Mouse (Mus musculus) kidney, embryonic 16.5 days (tissue): ENCODE data around the gene Serinc2. TPM values are rescaled to one million over a fixed set of nuclear protein-coding genes. Genes with fewer than 3 reads are reported as not detected.

Experiments
- ATAC-seq: fragments of 200-750 bp; cut with Nextera tagmentation; 2 replicates; pipeline ENCODE4 v1.8.0; 2017; ENCODE audit warnings: moderate TSS enrichment; ENCODE audit not compliant: low FRiP score, low TSS enrichment
- H3K27ac ChIP-seq: fragments of 300-500 bp; sonication (generic); 2 replicates; pipeline ENCODE4 v1.5.1; 2014; ENCODE audit warnings: low read length
- H3K27me3 ChIP-seq: fragments of 300-500 bp; sonication (generic); 2 replicates; pipeline ENCODE4 v1.6.1; 2014; ENCODE audit warnings: low read length, control low read depth, mixed read lengths; ENCODE audit not compliant: insufficient read depth
- H3K36me3 ChIP-seq: fragments of 300-500 bp; sonication (generic); 2 replicates; pipeline ENCODE4 v1.6.1; 2014; ENCODE audit warnings: low read length, control low read depth, mixed read lengths; ENCODE audit not compliant: insufficient read depth
- H3K4me1 ChIP-seq: fragments of 300-500 bp; sonication (generic); 2 replicates; pipeline ENCODE4 v1.6.1; 2014; ENCODE audit warnings: low read length, control low read depth, mixed read lengths; ENCODE audit not compliant: insufficient read depth
- H3K4me2 ChIP-seq: fragments of 300-500 bp; sonication (generic); replicated peaks from 2 replicates; pipeline ENCODE4 v1.6.1; 2014; ENCODE audit warnings: low read depth, low read length
- H3K4me3 ChIP-seq: fragments of 300-500 bp; sonication (generic); 2 replicates; pipeline ENCODE4 v1.5.1; 2014; ENCODE audit warnings: mild to moderate bottlenecking, low read length
- H3K9ac ChIP-seq: fragments of 300-500 bp; sonication (generic); replicated peaks from 2 replicates; pipeline ENCODE4 v1.6.1; 2014; ENCODE audit warnings: low read length
- H3K9me3 ChIP-seq: fragments of 300-500 bp; sonication (generic); 2 replicates; pipeline ENCODE4 v1.6.1; 2016; ENCODE audit warnings: low read length, control low read depth
- WGBS: fragments of 180-500 bp; shearing (Covaris S2); extraction: QIAGEN DNeasy Blood & Tissue Kit; methylation state at CpG from one replicate; pipeline ENCODE4 v1.1.7; 2014; 5-methylcytosine and 5-hydroxymethylcytosine counted together
- polyA plus RNA-seq: library from polyadenylated mRNA; unstranded; fragments of >200 nt; fragmentation: Nextera tagmentation; extraction: Ambion mirVana; gene quantifications from 2 replicates; pipeline ENCODE4 v1.2.1, GENCODE M21; 2015

The Serinc2 gene
- polyA plus RNA-seq, 1 experiment from 2014 or later, result 58.6 TPM

DNA sequence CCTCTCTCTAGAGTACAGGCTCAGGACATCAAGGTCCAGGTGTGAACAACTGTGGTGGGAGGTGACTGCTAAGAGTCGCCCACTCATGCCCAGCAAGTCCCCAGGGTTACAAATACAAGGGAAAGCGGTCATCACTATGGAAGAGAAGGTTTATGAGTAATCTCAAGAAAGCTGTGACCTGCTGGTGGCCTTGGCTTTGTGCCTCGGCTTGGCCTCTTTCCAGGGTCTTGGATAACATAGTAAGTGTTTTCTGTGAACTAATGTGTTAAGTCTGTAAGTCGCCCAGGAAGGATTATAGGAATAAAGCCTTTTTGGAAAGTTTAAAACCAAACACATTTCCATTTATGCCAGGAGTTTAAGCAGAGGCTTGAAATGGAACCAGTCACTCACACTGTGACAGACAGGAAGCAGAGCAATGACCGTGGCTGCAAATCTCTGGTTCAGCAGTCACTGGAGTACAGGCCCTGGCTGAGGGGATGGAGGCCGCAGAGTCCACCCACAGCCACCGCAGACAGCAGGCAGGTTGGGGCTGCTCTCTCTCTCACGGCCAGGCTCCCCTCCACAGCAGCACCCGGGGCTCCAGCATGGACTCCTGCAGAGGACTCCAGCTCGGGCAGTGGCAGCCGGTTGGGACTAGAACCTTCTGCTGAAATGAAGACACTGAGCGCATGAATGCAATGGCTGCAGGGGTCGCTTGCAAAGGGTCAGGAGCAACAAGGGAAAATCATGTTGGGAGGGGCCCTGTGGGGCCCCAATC, 36.9 kb upstream of the Serinc2 start:
- 44% methylated on average over 13 of the region's 13 CpGs for WGBS
- H3K27ac ChIP-seq, result peak overlapping the region; percentile 74
- H3K9ac ChIP-seq, result no peak overlapping the region
- no peaks in the 10 kb centered on the region for H3K36me3 ChIP-seq
- H3K27me3 ChIP-seq, result no peaks in the 10 kb centered on the region
- no peak overlapping the region for H3K4me2 ChIP-seq
- ATAC-seq, result peak; percentile 55; the same call in 1 of the 2 replicates
- H3K9me3 ChIP-seq, result no peaks in the 10 kb centered on the region
- no peak overlapping the region for H3K4me3 ChIP-seq
- peaks cover 12% of the 10 kb centered on the region; the same call in 1 of the 2 replicates for H3K4me1 ChIP-seq

- Histone ChIP-seq H3K9ac (no peak overlapping the region), H3K4me3 (no peak overlapping the region), H3K36me3 (no peaks in the 10 kb centered on the region), H3K4me1 (peaks cover 17% of the 10 kb centered on the region), H3K27ac (no peak overlapping the region), H3K9me3 (no peaks in the 10 kb centered on the region), H3K27me3 (peaks cover 18% of the 10 kb centered on the region), H3K4me2 (no peak overlapping the region)
- 81% methylated on average over 4 of the region's 4 CpGs for WGBS
- no peak for ATAC-seq
Observed at GRCm38 (mm10) chr4:130313552-130313951, 34.5 kb upstream of the Serinc2 start.

DNA sequence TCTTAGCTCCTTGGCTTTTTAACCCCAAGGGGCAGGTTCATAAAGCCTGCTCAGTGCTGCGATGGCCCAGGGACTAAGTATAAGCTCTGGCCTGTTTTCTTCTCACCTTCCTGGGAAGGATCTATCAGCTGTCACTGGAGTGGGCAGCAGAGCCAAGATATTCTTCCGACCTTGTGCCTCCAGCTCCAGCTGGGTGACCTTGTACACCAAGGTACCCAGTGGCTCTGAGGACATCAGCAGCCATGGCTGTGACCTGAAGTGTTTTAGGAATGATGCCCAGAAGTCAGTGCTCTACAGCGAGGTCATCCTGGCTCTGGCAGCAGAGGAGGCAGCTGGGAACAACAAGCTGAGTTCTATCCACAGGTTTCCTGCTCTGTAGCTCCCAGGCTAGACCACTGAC, 33.5 kb upstream of the Serinc2 start:
- ATAC-seq, result no peak
- H3K4me3 ChIP-seq, result no peak overlapping the region
- no peak overlapping the region for H3K9ac ChIP-seq
- H3K4me1 ChIP-seq, result peaks cover 26% of the 10 kb centered on the region
- H3K27ac ChIP-seq, result no peak overlapping the region
- H3K36me3 ChIP-seq, result no peaks in the 10 kb centered on the region
- WGBS, result 86% methylated on average over 3 of the region's 3 CpGs
- peaks cover 27% of the 10 kb centered on the region for H3K27me3 ChIP-seq
- no peaks in the 10 kb centered on the region for H3K9me3 ChIP-seq
- H3K4me2 ChIP-seq, result no peak overlapping the region

DNA sequence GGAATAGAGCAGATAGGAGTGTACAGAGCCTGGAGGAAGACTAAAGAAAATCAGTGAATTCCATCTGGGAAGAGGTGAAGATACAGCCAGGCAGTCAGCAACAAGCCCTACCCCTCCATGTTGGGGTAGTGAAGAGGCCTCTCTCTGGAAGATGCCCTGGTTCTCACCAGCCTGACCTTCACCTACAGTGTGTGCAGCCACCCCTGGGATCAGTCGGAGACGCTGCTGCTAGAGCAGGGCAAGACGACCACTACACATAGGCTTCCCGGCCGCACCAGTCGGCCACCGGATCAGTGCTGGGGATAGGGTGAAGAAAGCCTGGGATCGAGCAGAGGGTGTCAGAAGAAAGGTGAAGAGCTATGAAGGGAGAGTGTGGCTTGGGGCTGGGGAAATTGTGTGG, 30.2 kb upstream of the Serinc2 start:
- Histone ChIP-seq H3K4me2 (peak overlapping the region; percentile 93), H3K4me3 (peak overlapping the region; percentile 53), H3K4me1 (peaks cover 18% of the 10 kb centered on the region), H3K9ac (peak overlapping the region; percentile 66), H3K9me3 (no peaks in the 10 kb centered on the region), H3K27ac (no peak overlapping the region), H3K27me3 (peaks cover 31% of the 10 kb centered on the region), H3K36me3 (no peaks in the 10 kb centered on the region)
- no peak for ATAC-seq
- 48% methylated on average over 8 of the region's 8 CpGs for WGBS

DNA sequence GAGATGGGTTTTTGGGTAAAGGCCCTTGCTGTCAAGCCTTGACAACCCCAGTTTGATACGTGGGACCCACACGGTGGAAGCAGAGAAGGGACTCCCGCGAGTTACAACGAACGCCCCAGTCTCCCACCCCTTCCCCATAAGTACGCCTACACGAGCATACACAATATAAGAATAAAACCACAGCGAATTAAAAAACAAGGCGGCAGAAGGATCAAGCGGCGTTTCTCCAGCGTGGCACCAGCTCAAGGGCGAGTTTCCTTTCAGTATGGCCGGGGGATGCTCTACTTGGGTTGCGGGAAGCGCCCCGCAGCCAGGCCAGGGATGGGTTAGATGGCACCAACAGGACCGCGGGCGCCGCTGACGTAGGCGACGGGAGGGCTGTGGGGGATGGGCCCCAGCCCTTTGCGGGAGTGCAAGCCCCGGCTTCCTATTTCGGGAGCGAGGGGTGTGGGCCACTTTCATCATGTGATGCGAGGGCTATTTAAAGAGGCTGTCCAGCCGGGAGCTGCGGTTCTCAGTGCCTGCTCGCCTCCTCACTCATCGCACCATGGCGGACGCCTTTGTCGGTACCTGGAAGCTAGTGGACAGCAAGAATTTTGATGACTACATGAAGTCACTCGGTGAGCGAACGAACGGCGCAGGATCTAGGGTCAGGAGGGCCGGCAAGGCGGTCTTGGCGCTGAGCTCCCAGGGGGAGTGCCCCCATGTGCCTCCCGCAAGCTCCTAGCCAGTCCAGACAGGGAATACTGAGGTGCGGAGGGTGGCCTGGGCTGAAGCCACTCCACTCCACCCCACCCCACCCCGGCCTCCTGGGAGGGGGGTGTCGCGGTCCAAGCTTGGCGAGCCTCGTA, 29.5 kb upstream of the Serinc2 start, which contains the start of the genes Fabp3 and Gm10570:
Fabp3 (plus strand) TSS at position 365 of the 851 bp plus-strand sequence.
Gm10570 (minus strand) TSS at position 444 of the 851 bp plus-strand sequence.
- Histone ChIP-seq H3K4me1 (peaks cover 18% of the 10 kb centered on the region), H3K4me3 (peak within 1 kb of the TSS; percentile 53), H3K4me2 (peak within 1 kb of the TSS; percentile 93), H3K9me3 (no peaks in the 10 kb centered on the region), H3K36me3 (no peaks in the 10 kb centered on the region), H3K27ac (peak within 1 kb of the TSS; percentile 82), H3K27me3 (peaks cover 31% of the 10 kb centered on the region), H3K9ac (peak within 1 kb of the TSS; percentile 66)
- under 1% methylated on average over 52 of the region's 52 CpGs for WGBS
- peak; percentile 43; the same call in 1 of the 2 replicates for ATAC-seq

GRCm38 (mm10) chr4:130307851-130308230, 28.8 kb upstream of the Serinc2 start:
- Histone ChIP-seq H3K27ac (peak overlapping the region; percentile 82), H3K27me3 (peaks cover 31% of the 10 kb centered on the region), H3K4me3 (peak overlapping the region; percentile 53), H3K4me2 (peak overlapping the region; percentile 93), H3K36me3 (no peaks in the 10 kb centered on the region), H3K9ac (peak overlapping the region; percentile 66), H3K9me3 (no peaks in the 10 kb centered on the region), H3K4me1 (peaks cover 18% of the 10 kb centered on the region)
- under 1% methylated on average over 23 of the region's 23 CpGs for WGBS
- ATAC-seq, result peak; percentile 76

DNA sequence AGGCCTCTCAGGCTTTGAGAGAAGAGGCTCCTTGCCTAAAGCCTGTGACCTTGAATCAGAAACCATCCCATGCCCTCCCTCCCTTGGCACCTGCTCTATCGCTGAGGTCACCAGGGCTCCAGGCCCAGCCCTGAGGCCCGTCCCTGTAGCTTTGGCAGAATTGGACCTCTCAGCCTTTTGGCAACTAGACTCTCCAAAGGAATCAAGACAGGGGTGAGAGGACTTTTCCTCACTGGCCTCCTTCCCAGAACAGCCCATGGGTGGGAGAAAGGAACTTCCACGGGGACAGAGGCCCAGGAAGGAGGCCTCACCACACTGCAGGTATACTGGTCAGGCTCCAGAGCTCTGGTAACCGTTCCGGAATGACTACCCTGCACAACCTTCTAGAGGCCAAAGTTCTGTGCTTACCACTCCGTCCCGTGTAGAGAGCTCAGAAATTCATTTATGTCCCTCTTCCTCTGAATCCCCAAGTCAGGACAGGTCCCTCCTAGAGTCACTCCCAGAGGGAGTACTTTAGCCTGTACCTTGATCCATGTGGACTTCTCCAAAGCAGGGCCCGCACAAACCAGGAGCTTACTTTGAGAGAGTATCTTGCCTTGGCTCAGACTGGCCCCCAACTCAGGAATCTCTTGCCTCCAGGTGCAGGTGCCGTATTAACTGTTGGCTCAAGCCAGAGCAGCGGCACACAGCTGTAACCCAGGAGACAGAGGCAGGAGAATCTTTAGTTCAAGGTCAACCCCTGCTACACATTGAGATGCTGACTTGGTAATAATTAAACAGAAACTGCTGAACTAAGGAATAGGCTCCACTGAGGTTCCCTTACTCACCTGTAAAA, 28.0 kb upstream of the Serinc2 start:
- peaks cover 23% of the 10 kb centered on the region for H3K4me1 ChIP-seq
- no peak overlapping the region for H3K4me3 ChIP-seq
- peak; percentile 16; the same call in 1 of the 2 replicates for ATAC-seq
- no peaks in the 10 kb centered on the region for H3K36me3 ChIP-seq
- H3K27me3 ChIP-seq, result peaks cover 31% of the 10 kb centered on the region
- H3K4me2 ChIP-seq, result peak overlapping the region; percentile 93
- no peaks in the 10 kb centered on the region for H3K9me3 ChIP-seq
- WGBS, result 76% methylated on average over 10 of the region's 10 CpGs
- peak overlapping the region; percentile 51; the same call in 1 of the 2 replicates for H3K9ac ChIP-seq
- H3K27ac ChIP-seq, result peak overlapping the region; percentile 82

DNA sequence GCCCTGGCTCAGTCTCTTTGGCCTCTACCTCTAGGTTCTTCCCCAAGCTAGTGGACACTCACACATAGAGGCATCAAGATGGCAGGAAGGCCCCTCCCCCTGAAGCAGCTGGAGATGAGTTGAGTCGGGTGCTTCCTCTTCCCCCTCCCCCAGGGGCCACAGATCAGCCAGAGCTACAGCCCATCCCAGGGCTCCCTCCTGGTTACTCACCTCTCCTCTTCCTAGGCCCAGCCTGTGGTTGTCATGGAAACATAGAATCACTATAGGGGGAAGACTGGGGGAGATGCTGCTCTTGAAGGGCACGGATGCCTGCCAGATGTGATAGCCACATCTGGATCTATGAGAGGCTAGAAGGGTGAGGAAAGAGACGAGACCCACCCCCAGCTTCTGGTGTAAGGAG, 25.7 kb upstream of the Serinc2 start:
- no peaks in the 10 kb centered on the region for H3K36me3 ChIP-seq
- no peak for ATAC-seq
- peaks cover 23% of the 10 kb centered on the region for H3K27me3 ChIP-seq
- whole genome bisulfite sequencing, result 39% methylated on average over 3 of the region's 3 CpGs
- no peak overlapping the region for H3K27ac ChIP-seq
- H3K9me3 ChIP-seq, result no peaks in the 10 kb centered on the region
- H3K9ac ChIP-seq, result no peak overlapping the region
- H3K4me3 ChIP-seq, result no peak overlapping the region
- H3K4me2 ChIP-seq, result no peak overlapping the region
- H3K4me1 ChIP-seq, result peaks cover 23% of the 10 kb centered on the region

DNA sequence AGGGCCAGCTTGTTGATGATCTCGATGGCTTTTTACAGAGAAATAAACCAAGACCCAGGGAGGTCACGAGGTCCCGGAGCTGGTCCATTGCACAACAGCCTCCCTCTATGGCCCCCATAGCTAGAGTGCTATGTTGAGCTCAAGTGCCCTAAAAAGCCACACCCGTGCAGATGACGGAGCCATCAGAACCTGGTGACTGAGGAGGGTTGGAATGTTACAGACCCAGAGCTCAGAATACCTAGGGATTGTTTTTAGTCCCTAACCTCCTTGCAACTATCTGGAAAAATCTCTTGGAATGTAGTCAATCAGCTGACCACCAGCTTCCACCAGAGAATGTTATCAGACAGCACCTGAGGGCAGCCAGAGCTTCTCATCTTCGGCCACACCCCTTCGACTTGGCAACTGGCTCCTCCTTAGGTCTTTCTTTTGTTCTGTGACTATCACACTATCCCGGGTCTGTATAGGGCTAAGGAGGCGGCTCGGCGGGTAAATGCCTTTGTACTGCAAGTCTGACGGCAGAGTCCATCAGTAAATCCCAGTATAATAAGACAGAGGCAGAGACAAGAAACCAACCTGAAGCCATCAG, 23.4 kb upstream of the Serinc2 start:
- ATAC-seq, result no peak

More for the DNA sequence above, 23.4 kb upstream of the Serinc2 start:
- Histone ChIP-seq H3K4me2 (no peak overlapping the region), H3K27me3 (peaks cover 3% of the 10 kb centered on the region; the same call in 1 of the 2 replicates), H3K9ac (no peak overlapping the region), H3K27ac (no peak overlapping the region), H3K9me3 (no peaks in the 10 kb centered on the region), H3K36me3 (no peaks in the 10 kb centered on the region), H3K4me1 (peaks cover 7% of the 10 kb centered on the region), H3K4me3 (no peak overlapping the region)
- 53% methylated on average over 12 of the region's 12 CpGs for WGBS
